Mouse (Mus musculus) limb, embryonic 14.5 days (tissue): ENCODE measurements around the gene Togaram2. TPM values are rescaled to one million over a fixed set of nuclear protein-coding genes. Genes with fewer than 3 reads are reported as not detected.

Experiments used
- ATAC-seq: fragments of 200-750 bp; cut with Nextera tagmentation; 2 replicates; pipeline ENCODE4 v1.8.0; 2017; ENCODE audit warnings: low read depth, moderate number of reproducible peaks, moderate TSS enrichment; ENCODE audit not compliant: low FRiP score
- DNase-seq: peaks from one replicate; pipeline ENCODE4 v3.0.0-alpha.2; 2015; ENCODE audit warnings: low spot score
- H3K27ac ChIP-seq: fragments of 300-500 bp; sonication (generic); replicated peaks from 2 replicates; pipeline ENCODE4 v1.5.1; 2014; ENCODE audit warnings: low read depth, mild to moderate bottlenecking, low read length, moderate library complexity, mixed read lengths
- H3K27me3 ChIP-seq: fragments of 300-500 bp; sonication (generic); 2 replicates; pipeline ENCODE4 v1.6.1; 2014; ENCODE audit warnings: low read length, mixed read lengths; ENCODE audit not compliant: control insufficient read depth, insufficient read depth
- H3K36me3 ChIP-seq: fragments of 300-500 bp; sonication (generic); 2 replicates; pipeline ENCODE4 v1.6.1; 2014; ENCODE audit warnings: mild to moderate bottlenecking, low read length, moderate library complexity, mixed read lengths; ENCODE audit not compliant: control insufficient read depth, insufficient read depth
- H3K4me1 ChIP-seq: fragments of 300-500 bp; sonication (generic); 2 replicates; pipeline ENCODE4 v1.6.1; 2014; ENCODE audit warnings: antibody characterized with exemption, low read length, mixed read lengths; ENCODE audit not compliant: control insufficient read depth, insufficient read depth
- H3K4me2 ChIP-seq: fragments of 300-500 bp; sonication (generic); replicated peaks from 2 replicates; pipeline ENCODE4 v1.6.1; 2014; ENCODE audit warnings: low read depth, mild to moderate bottlenecking, low read length, moderate library complexity; ENCODE audit not compliant: severe bottlenecking
- H3K4me3 ChIP-seq: fragments of 300-500 bp; sonication (generic); replicated peaks from 2 replicates; pipeline ENCODE4 v1.5.1; 2014; ENCODE audit warnings: low read length
- H3K9ac ChIP-seq: fragments of 300-500 bp; sonication (generic); 2 replicates; pipeline ENCODE4 v1.6.1; 2014; ENCODE audit warnings: mild to moderate bottlenecking, low read depth, low read length, moderate library complexity; ENCODE audit not compliant: severe bottlenecking
- H3K9me3 ChIP-seq: fragments of 300-500 bp; sonication (generic); 2 replicates; pipeline ENCODE4 v1.6.1; 2016; ENCODE audit warnings: low read length; ENCODE audit not compliant: control insufficient read depth
- POLR2A ChIP-seq: fragments of 200-500 bp; IDR thresholded peaks from 2 replicates; pipeline ENCODE4 v1.8.0; 2012; ENCODE audit warnings: inconsistent platforms, mild to moderate bottlenecking, moderate library complexity, borderline replicate concordance; ENCODE audit not compliant: insufficient read depth, insufficient read length; ENCODE audit errors: extremely low read depth
- WGBS: fragments of 180-500 bp; shearing (Covaris S2); extraction: QIAGEN DNeasy Blood & Tissue Kit; methylation state at CpG from one replicate; pipeline ENCODE4 v1.1.7; 2014; 5-methylcytosine and 5-hydroxymethylcytosine counted together
- polyA plus RNA-seq, 2 experiments: library from polyadenylated mRNA; depleted of rRNA in 1 of 2; stranded (reverse) in 1 of 2; unstranded in 1 of 2; fragments of >200 nt; fragmentation: Nextera tagmentation in 1 of 2; extraction: Ambion mirVana in 1 of 2; gene quantifications; 2 replicates each; pipeline versions ENCODE4 v1.2.1 to v1.2.3; 2012 to 2014

Gene Togaram2
- polyA plus RNA-seq, 2 experiments = 0.08 to 0.24 TPM

GRCm38 (mm10) chr17:71696396-71696795, 23.3 kb downstream of the Togaram2 start:
- Histone ChIP-seq H3K27me3 (no peaks in the 10 kb centered on the region), H3K9me3 (no peaks in the 10 kb centered on the region), H3K4me1 (no peaks in the 10 kb centered on the region), H3K4me2 (no peak overlapping the region), H3K27ac (no peak overlapping the region), H3K36me3 (no peaks in the 10 kb centered on the region), H3K4me3 (no peak overlapping the region), H3K9ac (no peak overlapping the region)
- 85% methylated on average over 5 of the region's 5 CpGs for WGBS
- DNase-seq (no peak), ATAC-seq (no peak)
- no peak for TF ChIP-seq POLR2A

GRCm38 (mm10) chr17:71697896-71698618, 25.0 kb downstream of the Togaram2 start:
- Histone ChIP-seq H3K9ac (no peak overlapping the region), H3K9me3 (no peaks in the 10 kb centered on the region), H3K4me3 (no peak overlapping the region), H3K27me3 (no peaks in the 10 kb centered on the region), H3K36me3 (no peaks in the 10 kb centered on the region), H3K27ac (no peak overlapping the region), H3K4me1 (no peaks in the 10 kb centered on the region), H3K4me2 (no peak overlapping the region)
- no peak for DNase-seq
- no peak for ATAC-seq
- no peak for TF ChIP-seq POLR2A
- 80% methylated on average over 11 of the region's 11 CpGs for WGBS

- Histone ChIP-seq H3K9ac (no peak overlapping the region), H3K4me3 (no peak overlapping the region), H3K4me2 (no peak overlapping the region), H3K27me3 (no peaks in the 10 kb centered on the region), H3K27ac (no peak overlapping the region), H3K9me3 (no peaks in the 10 kb centered on the region), H3K4me1 (no peaks in the 10 kb centered on the region), H3K36me3 (no peaks in the 10 kb centered on the region)
- WGBS = 85% methylated on average over 11 of the region's 11 CpGs
- no peak for DNase-seq
- ATAC-seq = no peak
- no peak for TF ChIP-seq POLR2A
These were observed 25.5 kb downstream of the Togaram2 start for GRCm38 (mm10) chr17:71698619-71698956.

GRCm38 (mm10) chr17:71705113-71705512, 32.1 kb downstream of the Togaram2 start:
- H3K27ac ChIP-seq = no peak overlapping the region
- no peak for TF ChIP-seq POLR2A
- no peak for ATAC-seq
- DNase-seq = no peak
- H3K4me3 ChIP-seq = no peak overlapping the region
- H3K4me1 ChIP-seq = no peaks in the 10 kb centered on the region
- H3K27me3 ChIP-seq = no peaks in the 10 kb centered on the region
- no peak overlapping the region for H3K4me2 ChIP-seq
- 71% methylated on average over 1 of the region's 1 CpGs for WGBS
- H3K9ac ChIP-seq = no peak overlapping the region
- H3K9me3 ChIP-seq = no peaks in the 10 kb centered on the region
- H3K36me3 ChIP-seq = no peaks in the 10 kb centered on the region

- DNase-seq (no peak), ATAC-seq (no peak)
- Histone ChIP-seq H3K36me3 (no peaks in the 10 kb centered on the region), H3K27ac (no peak overlapping the region), H3K4me1 (no peaks in the 10 kb centered on the region), H3K4me3 (no peak overlapping the region), H3K27me3 (no peaks in the 10 kb centered on the region), H3K9me3 (no peaks in the 10 kb centered on the region), H3K9ac (no peak overlapping the region), H3K4me2 (no peak overlapping the region)
- 75% methylated on average over 14 of the region's 14 CpGs for WGBS
- no peak for TF ChIP-seq POLR2A
These were observed 32.8 kb downstream of the Togaram2 start for GRCm38 (mm10) chr17:71705550-71706480.
